Mouse (Mus musculus) midbrain, embryonic 11.5 days (tissue): Measurements from ENCODE around the gene Cdk2. TPM values are rescaled to one million over a fixed set of nuclear protein-coding genes. Genes with fewer than 3 reads are reported as not detected.

Source experiments
- ATAC-seq: fragments of 200-750 bp; cut with Nextera tagmentation; 2 replicates; pipeline ENCODE4 v1.8.0; 2017; ENCODE audit warnings: moderate TSS enrichment, moderate library complexity; ENCODE audit not compliant: low FRiP score
- DNase-seq: peaks from one replicate; pipeline ENCODE4 v3.0.0; 2015; ENCODE audit warnings: low spot score; ENCODE audit errors: missing footprints
- H3K27ac ChIP-seq: fragments of 300-500 bp; sonication (generic); 2 replicates; pipeline ENCODE4 v1.5.1; 2014; ENCODE audit warnings: low read depth, low read length
- H3K27me3 ChIP-seq: fragments of 300-500 bp; sonication (generic); 2 replicates; pipeline ENCODE4 v1.6.1; 2014; ENCODE audit warnings: mild to moderate bottlenecking, low read length, moderate library complexity, mixed read lengths; ENCODE audit not compliant: control insufficient read depth, insufficient read depth
- H3K36me3 ChIP-seq: fragments of 300-500 bp; sonication (generic); 2 replicates; pipeline ENCODE4 v1.6.1; 2014; ENCODE audit warnings: mild to moderate bottlenecking, low read length, moderate library complexity, mixed read lengths; ENCODE audit not compliant: control insufficient read depth, insufficient read depth
- H3K4me1 ChIP-seq: fragments of 300-500 bp; sonication (generic); 2 replicates; pipeline ENCODE4 v1.6.1; 2014; ENCODE audit warnings: low read length; ENCODE audit not compliant: control insufficient read depth, insufficient read depth
- H3K4me2 ChIP-seq: fragments of 300-500 bp; sonication (generic); 2 replicates; pipeline ENCODE4 v1.6.1; 2014; ENCODE audit warnings: mild to moderate bottlenecking, moderate library complexity
- H3K4me3 ChIP-seq: fragments of 300-500 bp; sonication (generic); 2 replicates; pipeline ENCODE4 v1.5.1; 2014; ENCODE audit warnings: low read depth, low read length
- H3K9ac ChIP-seq: fragments of 300-500 bp; sonication (generic); 2 replicates; pipeline ENCODE4 v1.6.1; 2014; ENCODE audit warnings: low read length
- H3K9me3 ChIP-seq: fragments of 300-500 bp; sonication (generic); 2 replicates; pipeline ENCODE4 v1.6.1; 2016; ENCODE audit warnings: low read length; ENCODE audit not compliant: control insufficient read depth
- WGBS: fragments of 180-500 bp; shearing (Covaris S2); extraction: QIAGEN DNeasy Blood & Tissue Kit; methylation state at CpG from one replicate; pipeline ENCODE4 v1.1.7; 2014; 5-methylcytosine and 5-hydroxymethylcytosine counted together
- polyA plus RNA-seq: library from polyadenylated mRNA; unstranded; fragments of >200 nt; fragmentation: Nextera tagmentation; extraction: Ambion mirVana; gene quantifications from 2 replicates; pipeline ENCODE4 v1.2.1, GENCODE M21; 2014

Gene Cdk2
- polyA plus RNA-seq, 1 experiment from 2014 or later: 98.9 TPM

DNA sequence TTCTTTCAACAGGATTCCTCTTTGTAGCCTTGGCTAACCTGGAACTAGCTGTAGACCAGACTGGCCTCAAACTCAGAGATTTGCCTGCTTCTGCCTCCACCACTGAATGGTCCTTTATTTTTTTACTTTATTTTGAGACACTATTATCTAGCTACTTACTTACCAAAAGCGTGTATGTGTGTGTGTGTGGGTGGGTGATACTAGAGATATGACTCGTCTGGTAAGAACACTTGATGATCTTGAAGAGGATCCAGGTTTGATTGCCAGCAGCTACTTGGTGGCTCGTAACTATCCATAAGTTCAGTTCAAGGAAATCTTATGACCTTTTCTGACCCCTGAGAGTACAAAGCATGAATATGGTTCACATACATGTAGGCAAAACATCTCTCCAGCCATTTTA, 39.5 kb downstream of the Cdk2 start:
- H3K4me2 ChIP-seq: no peak overlapping the region
- H3K36me3 ChIP-seq: no peaks in the 10 kb centered on the region
- WGBS: 91% methylated on average over 3 of the region's 3 CpGs
- H3K9me3 ChIP-seq: no peaks in the 10 kb centered on the region
- no peaks in the 10 kb centered on the region for H3K27me3 ChIP-seq
- H3K4me1 ChIP-seq: peaks cover 7% of the 10 kb centered on the region
- H3K9ac ChIP-seq: no peak overlapping the region
- no peak for ATAC-seq
- DNase-seq: no peak
- H3K4me3 ChIP-seq: no peak overlapping the region
- H3K27ac ChIP-seq: no peak overlapping the region

GRCm38 (mm10) chr10:128664808-128665207, 40.0 kb downstream of the Cdk2 start:
- H3K9me3 ChIP-seq: no peaks in the 10 kb centered on the region
- 74% methylated on average over 3 of the region's 3 CpGs for WGBS

GRCm38 (mm10) chr10:128663441-128664220, 41.2 kb downstream of the Cdk2 start:
- Histone ChIP-seq H3K27ac (no peak overlapping the region), H3K4me1 (peaks cover 4% of the 10 kb centered on the region; the same call in 1 of the 2 replicates), H3K4me3 (no peak overlapping the region), H3K9ac (no peak overlapping the region), H3K27me3 (no peaks in the 10 kb centered on the region), H3K36me3 (no peaks in the 10 kb centered on the region), H3K4me2 (no peak overlapping the region), H3K9me3 (no peaks in the 10 kb centered on the region)
- ATAC-seq (no peak), DNase-seq (no peak)
- 83% methylated on average over 5 of the region's 5 CpGs for WGBS

More at GRCm38 (mm10) chr10:128664808-128665207, 40.0 kb downstream of the Cdk2 start:
- no peak for ATAC-seq
- no peaks in the 10 kb centered on the region for H3K36me3 ChIP-seq
- no peak for DNase-seq
- no peak overlapping the region for H3K9ac ChIP-seq
- no peak overlapping the region for H3K4me2 ChIP-seq
- no peak overlapping the region for H3K27ac ChIP-seq
- no peaks in the 10 kb centered on the region for H3K27me3 ChIP-seq
- H3K4me3 ChIP-seq: no peak overlapping the region
- peaks cover 7% of the 10 kb centered on the region for H3K4me1 ChIP-seq

DNA sequence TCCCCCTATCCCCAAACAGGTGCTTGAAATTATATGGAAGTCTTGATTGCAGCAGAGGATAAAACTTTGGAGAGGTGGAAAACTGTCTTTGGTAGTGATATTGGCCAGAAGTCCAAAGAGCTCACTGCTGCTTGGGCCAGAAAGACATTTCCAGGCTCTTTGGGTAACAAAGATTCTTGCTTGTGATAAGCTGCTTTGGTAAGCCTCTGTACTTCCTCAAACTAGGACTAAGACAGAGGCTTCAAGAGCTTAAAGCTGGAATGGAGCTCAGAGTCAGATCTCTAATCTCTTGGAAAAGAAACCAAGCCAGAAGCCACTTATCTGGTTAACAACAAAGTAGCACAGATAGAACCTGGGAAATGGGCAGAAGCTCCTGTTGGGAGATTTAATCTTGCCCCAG, 42.4 kb downstream of the Cdk2 start:
- no peaks in the 10 kb centered on the region for H3K36me3 ChIP-seq
- no peak overlapping the region for H3K9ac ChIP-seq
- no peak for ATAC-seq
- no peak overlapping the region for H3K27ac ChIP-seq
- no peak overlapping the region for H3K4me2 ChIP-seq
- H3K9me3 ChIP-seq: no peaks in the 10 kb centered on the region
- no peak overlapping the region for H3K4me3 ChIP-seq
- H3K4me1 ChIP-seq: no peaks in the 10 kb centered on the region
- no peak for DNase-seq
- H3K27me3 ChIP-seq: no peaks in the 10 kb centered on the region

- ATAC-seq: no peak
- WGBS: 53% methylated on average over 9 of the region's 9 CpGs
These were observed 45.3 kb downstream of the Cdk2 start for GRCm38 (mm10) chr10:128659490-128659889.

GRCm38 (mm10) chr10:128657844-128658243, 47.0 kb downstream of the Cdk2 start:
- Histone ChIP-seq H3K4me1 (no peaks in the 10 kb centered on the region), H3K4me3 (no peak overlapping the region), H3K9me3 (no peaks in the 10 kb centered on the region), H3K27me3 (no peaks in the 10 kb centered on the region), H3K36me3 (no peaks in the 10 kb centered on the region), H3K4me2 (no peak overlapping the region), H3K9ac (no peak overlapping the region), H3K27ac (no peak overlapping the region)
- 59% methylated on average over 9 of the region's 9 CpGs for WGBS
- no peak for DNase-seq
- no peak for ATAC-seq

More at GRCm38 (mm10) chr10:128659490-128659889, 45.3 kb downstream of the Cdk2 start:
- no peak overlapping the region for H3K4me3 ChIP-seq
- H3K9me3 ChIP-seq: no peaks in the 10 kb centered on the region
- no peak overlapping the region for H3K27ac ChIP-seq
- H3K27me3 ChIP-seq: no peaks in the 10 kb centered on the region
- peak overlapping the region; percentile 24; the same call in 1 of the 2 replicates for H3K9ac ChIP-seq
- no peaks in the 10 kb centered on the region for H3K36me3 ChIP-seq
- no peaks in the 10 kb centered on the region for H3K4me1 ChIP-seq
- peak; percentile 65 for DNase-seq
- H3K4me2 ChIP-seq: no peak overlapping the region

DNA sequence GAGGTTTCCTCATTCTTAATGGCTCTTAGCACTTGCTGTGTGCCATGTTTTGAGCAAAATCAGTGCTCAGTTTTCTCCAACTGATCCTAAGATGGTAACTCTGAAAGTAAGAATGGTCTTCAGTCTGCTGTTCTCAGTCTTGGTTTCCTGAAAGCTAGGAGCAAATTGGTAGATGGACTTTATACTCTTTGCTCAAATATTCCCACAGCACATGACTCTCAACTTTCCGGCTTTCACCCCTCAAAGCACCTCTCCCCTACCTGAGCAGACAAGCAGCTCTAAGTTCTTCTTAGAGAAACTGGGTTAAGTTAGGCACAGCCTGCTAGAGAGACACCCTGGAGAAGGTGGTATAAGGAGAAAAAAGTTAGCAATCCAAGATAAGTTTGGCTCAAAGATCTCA, 48.1 kb downstream of the Cdk2 start:
- DNase-seq (no peak), ATAC-seq (no peak)
- H3K27me3 ChIP-seq: no peaks in the 10 kb centered on the region
- H3K36me3 ChIP-seq: no peaks in the 10 kb centered on the region
- WGBS: 95% methylated on average over 1 of the region's 1 CpGs
- H3K9me3 ChIP-seq: no peaks in the 10 kb centered on the region
- no peak overlapping the region for H3K27ac ChIP-seq
- no peak overlapping the region for H3K4me3 ChIP-seq
- H3K9ac ChIP-seq: no peak overlapping the region
- no peak overlapping the region for H3K4me2 ChIP-seq
- no peaks in the 10 kb centered on the region for H3K4me1 ChIP-seq

- Histone ChIP-seq H3K4me2 (no peak overlapping the region), H3K27ac (no peak overlapping the region), H3K36me3 (no peaks in the 10 kb centered on the region), H3K27me3 (no peaks in the 10 kb centered on the region), H3K9ac (no peak overlapping the region), H3K4me1 (no peaks in the 10 kb centered on the region), H3K9me3 (no peaks in the 10 kb centered on the region), H3K4me3 (no peak overlapping the region)
- DNase-seq (peak; percentile 21), ATAC-seq (no peak)
- 92% methylated on average over 3 of the region's 3 CpGs for WGBS
These were observed 49.6 kb downstream of the Cdk2 start for GRCm38 (mm10) chr10:128655254-128655653.

DNA sequence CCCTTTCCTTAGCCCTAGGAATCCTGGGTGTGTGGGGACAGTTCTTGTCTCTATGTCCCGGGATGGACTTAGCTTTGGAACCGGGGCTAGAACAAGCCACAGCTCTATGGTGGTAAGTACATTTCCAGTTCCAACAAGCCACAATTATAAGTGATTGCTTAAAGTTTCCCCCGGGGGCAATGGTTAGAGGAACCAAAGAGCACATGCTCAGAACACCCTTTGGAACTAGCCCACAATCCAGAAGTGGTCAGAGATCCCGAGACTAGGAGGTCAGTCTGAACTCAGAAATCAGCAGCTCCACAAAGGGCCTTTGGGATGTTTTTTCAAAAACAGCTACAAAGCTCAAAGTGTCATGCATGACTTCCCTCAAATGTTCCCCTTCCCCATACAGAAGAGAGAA, 51.0 kb downstream of the Cdk2 start:
- 73% methylated on average over 4 of the region's 4 CpGs for WGBS
- no peak for ATAC-seq

More for the DNA sequence above, 51.0 kb downstream of the Cdk2 start:
- Histone ChIP-seq H3K4me3 (no peak overlapping the region), H3K9me3 (no peaks in the 10 kb centered on the region), H3K36me3 (no peaks in the 10 kb centered on the region), H3K4me1 (no peaks in the 10 kb centered on the region), H3K27ac (no peak overlapping the region), H3K9ac (no peak overlapping the region), H3K27me3 (no peaks in the 10 kb centered on the region), H3K4me2 (no peak overlapping the region)
- peak; percentile 73 for DNase-seq
